Comparison of ENCODE assay signal across 12 mouse cellular contexts in the genomic region with DNA sequence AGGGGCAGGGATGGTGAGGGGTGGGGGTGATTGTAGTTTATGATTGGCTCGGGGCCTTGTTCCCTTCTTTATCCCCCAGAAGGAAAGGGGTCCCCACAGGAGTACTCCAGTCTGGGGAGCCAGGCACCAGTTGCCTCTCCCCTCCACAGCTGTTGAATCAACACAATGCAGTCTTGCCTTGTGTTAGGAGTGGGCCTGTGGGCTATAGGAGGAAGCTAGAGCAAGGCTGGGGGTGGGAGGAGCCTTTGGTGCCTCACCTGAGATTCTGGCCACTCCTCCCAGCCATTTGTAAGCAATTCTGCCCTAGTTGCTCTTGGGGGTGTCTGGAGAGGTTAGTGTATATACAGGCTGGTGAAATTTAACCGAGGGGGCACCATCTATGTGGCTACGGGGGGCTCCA.
"Had no signal": no experiment of that assay in that cellular context is flagged by ENCODE, and none has a peak within 500 bp of the region (broad histone marks: within the 10 kb centered on the region; RNA-seq: fewer than 3 reads in every experiment).

No protein-coding gene starts in this region.

- H3K9me3 ChIP-seq: liver, embryonic 13.5 days; midbrain, embryonic 12.5 days; neural tube, embryonic 13.5 days had no signal

- H3K4me2 ChIP-seq: liver, embryonic 13.5 days; midbrain, embryonic 12.5 days; neural tube, embryonic 13.5 days had no signal

- H3K27me3 ChIP-seq: liver, embryonic 13.5 days; midbrain, embryonic 12.5 days; neural tube, embryonic 13.5 days had no signal

- H3K9ac ChIP-seq: liver, embryonic 13.5 days; liver, postnatal 0 days; midbrain, embryonic 12.5 days; neural tube, embryonic 13.5 days had no signal

- ATAC-seq: liver, postnatal 0 days; midbrain, embryonic 16.5 days had no signal

- H3K4me3 ChIP-seq: layer of hippocampus, adult 2 months; liver, embryonic 13.5 days; midbrain, embryonic 12.5 days; neural tube, embryonic 13.5 days had no signal

- DNase-seq: kidney, adult 18-20 months; kidney, postnatal 10 days; kidney, postnatal 4 days; liver; liver, embryonic 13.5 days; liver, postnatal 0 days; right cerebral cortex, postnatal 14 days; thymus, adult 2 months had no signal

- H3K27ac ChIP-seq: layer of hippocampus, adult 2 months; liver, embryonic 13.5 days; midbrain, embryonic 12.5 days; neural tube, embryonic 13.5 days had no signal
